Mouse (Mus musculus) spleen, adult 12 weeks (tissue): Measurements from ENCODE around the gene Tubb1.

Source experiments
- DNase-seq: peaks from one replicate; pipeline ENCODE4 v3.0.0; 2022; ENCODE audit warnings: low spot score

Gene Tubb1

GRCm38 (mm10) chr2:174502831-174503460, 52.5 kb downstream of the Tubb1 start:
- no peak for DNase-seq
